Mouse (Mus musculus): ENCODE measurements at regions not wholly inside any gene's neighbourhood (a gene's known extent, or its start where the extent isn't known, plus 50 kb on each side); places are given as distances from the start of the nearest gene placed in this dataset.
"Not testable (repeated sequence)": the region's sequence is repeated elsewhere in the genome, so short reads cannot be mapped to it uniquely, and the experiment has no call there.

DNA sequence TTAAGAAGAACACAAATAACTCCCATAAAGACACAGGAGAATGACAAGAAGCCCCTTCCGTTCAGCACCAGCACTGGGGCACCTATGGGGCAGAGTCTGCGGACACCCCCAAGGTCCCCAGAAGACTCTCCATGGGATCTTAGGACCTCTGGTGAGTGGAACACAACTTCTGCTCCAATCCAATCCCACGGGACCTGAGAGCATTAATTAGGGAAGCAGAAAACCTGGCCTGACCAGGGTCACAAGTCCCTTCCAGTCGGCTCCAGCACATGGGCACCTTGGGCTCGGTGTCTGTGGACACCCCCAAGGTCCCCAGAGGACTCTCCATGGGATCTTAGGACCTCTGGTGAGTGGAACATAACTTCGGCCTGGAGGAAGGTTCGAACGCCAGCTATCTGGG, 59.0 kb upstream of the Btbd35f25 start:
- not testable (repeated sequence) for H3K4me3 ChIP-seq; ATAC-seq; H3K9ac ChIP-seq; H3K36me3 ChIP-seq; H3K27ac ChIP-seq; H3K27me3 ChIP-seq (replicated peaks); H3K4me1 ChIP-seq; H3K4me2 ChIP-seq
- 67% methylated on average over 8 of the region's 8 CpGs for WGBS (ENCODE audit: insufficient replicate concordance)
- peaks cover 53% of the 10 kb centered on the region for H3K9me3 ChIP-seq (replicated peaks)

- H3K9me3 ChIP-seq (replicated peaks) = peaks cover 55% of the 10 kb centered on the region
- no peak overlapping the region for H3K4me2 ChIP-seq
- H3K9ac ChIP-seq = no peak overlapping the region
- no peaks in the 10 kb centered on the region for H3K27me3 ChIP-seq (replicated peaks)
- H3K27ac ChIP-seq = no peak overlapping the region
- WGBS (ENCODE audit: insufficient replicate concordance) = 64% methylated on average over 3 of the region's 3 CpGs
- no peak for ATAC-seq
- H3K36me3 ChIP-seq = no peaks in the 10 kb centered on the region
- H3K4me3 ChIP-seq = no peak overlapping the region
- no peaks in the 10 kb centered on the region for H3K4me1 ChIP-seq
These were observed 58.3 kb upstream of the Btbd35f25 start for GRCm38 (mm10) chrX:31775255-31775654.

Data from liver, embryonic 12.5 days (tissue).